Mouse (Mus musculus) thymus, adult 2 months (tissue): ENCODE results near the gene Pzp.

Experiments used
- CTCF ChIP-seq: fragments of 200-500 bp; IDR thresholded peaks from 2 replicates; pipeline ENCODE4 v1.5.1; 2012; ENCODE audit warnings: mild to moderate bottlenecking, control low read depth, low read length, moderate library complexity, borderline replicate concordance; ENCODE audit not compliant: control insufficient read depth, poor library complexity, insufficient read depth; ENCODE audit errors: extremely low read depth
- POLR2A ChIP-seq: fragments of 200-500 bp; IDR thresholded peaks from 2 replicates; pipeline ENCODE4 v1.6.1; 2012; ENCODE audit warnings: mild to moderate bottlenecking, low read length, control low read depth, moderate library complexity; ENCODE audit not compliant: control insufficient read depth, poor library complexity, insufficient read depth; ENCODE audit errors: extremely low read depth

DNA sequence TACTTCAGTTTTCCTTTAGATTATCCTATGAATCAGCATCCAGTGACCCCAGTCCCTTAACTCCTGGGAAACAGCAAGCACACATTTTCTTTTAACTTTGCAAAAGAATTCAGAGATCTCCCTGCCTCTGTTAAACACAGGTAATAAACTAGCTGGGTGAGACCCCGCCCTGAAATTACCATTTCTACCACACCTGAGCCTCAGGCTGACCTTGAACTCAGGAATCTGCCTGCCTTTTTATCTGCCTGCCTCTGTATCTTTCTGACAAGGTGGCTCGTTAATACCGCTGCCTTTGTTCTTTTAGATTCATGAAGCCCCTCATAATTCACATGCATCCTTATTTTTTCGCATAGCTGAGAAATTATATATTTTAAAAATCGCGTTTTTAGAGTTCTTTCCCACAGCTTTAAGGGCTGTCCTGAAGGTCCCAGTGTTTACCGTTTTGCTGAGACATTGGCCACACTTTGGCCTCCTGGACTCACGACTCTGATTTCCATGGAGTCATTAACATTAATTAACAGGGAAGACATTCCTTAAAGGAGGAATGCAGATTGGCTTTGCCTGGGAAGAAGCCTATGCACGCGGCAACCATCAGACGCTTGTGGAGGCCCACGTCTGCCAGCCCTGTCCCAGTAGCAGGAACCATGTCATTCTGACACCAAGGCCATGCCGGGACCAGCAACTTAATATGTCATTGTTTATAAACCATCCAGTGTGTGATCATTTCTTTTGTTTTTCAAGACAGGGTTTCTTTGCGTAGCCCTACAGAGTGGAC lies 65.6 kb downstream of the Pzp start:
- TF ChIP-seq CTCF (no peak), POLR2A (no peak)
